ENCODE assay signal across 8 mouse cellular contexts in the genomic region with DNA sequence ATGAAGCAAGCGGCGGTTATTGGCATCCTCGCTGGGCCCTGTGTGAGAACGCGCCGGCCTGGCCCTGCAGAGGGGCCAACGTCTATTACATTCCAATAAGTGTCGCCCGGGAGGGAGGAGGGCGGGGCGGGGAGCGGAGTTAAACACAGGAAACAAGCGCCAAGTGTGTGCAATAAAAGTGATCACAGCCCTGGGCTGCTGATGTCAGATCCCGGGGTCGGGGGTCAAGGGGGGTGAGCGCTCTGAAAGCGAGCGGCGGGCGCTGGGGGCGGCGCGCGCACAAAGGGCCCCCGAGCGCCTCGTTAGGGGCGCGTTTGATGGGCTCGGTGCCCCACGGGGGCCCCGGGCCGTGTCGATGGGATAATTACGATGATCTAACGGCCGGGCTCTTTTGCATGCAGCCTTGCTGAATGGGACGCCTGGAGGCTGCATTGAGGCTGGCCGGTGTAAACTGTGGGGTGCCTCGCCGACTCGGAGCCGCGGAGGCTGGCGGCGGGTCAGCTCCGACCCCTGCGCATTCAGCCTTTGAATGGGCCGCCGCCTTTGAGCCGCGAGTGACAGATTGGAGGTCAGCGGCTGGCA.
DNase-seq lines count a peak whose midpoint lies in the region; ATAC-seq and TF ChIP-seq lines count a peak whose summit lies in the region.

No protein-coding gene starts in this region.

- no peaks in the 10 kb centered on the region for H3K9me3 ChIP-seq in forebrain, postnatal 0 days (ENCODE audit: low read length)
- H3K9me3 ChIP-seq in intestine, embryonic 16.5 days (ENCODE audit: control insufficient read depth, low read length), result no peaks in the 10 kb centered on the region
- no peaks in the 10 kb centered on the region for H3K9me3 ChIP-seq in lung, embryonic 16.5 days (ENCODE audit: control insufficient read depth, low read length)
- no peaks in the 10 kb centered on the region for H3K9me3 ChIP-seq in stomach, embryonic 14.5 days (ENCODE audit: control insufficient read depth, low read depth, low read length)

- peak overlapping the region; percentile 6; the same call in 1 of the 2 replicates for H3K4me3 ChIP-seq in left cerebral cortex, adult 2 months
- H3K4me3 ChIP-seq in forebrain, postnatal 0 days (ENCODE audit: low read depth, low read length), result peak overlapping the region; percentile 39
- H3K4me3 ChIP-seq in intestine, embryonic 16.5 days (ENCODE audit: low read length), result peak overlapping the region; percentile 49
- H3K4me3 ChIP-seq in lung, embryonic 16.5 days (ENCODE audit: low read length), result peak overlapping the region; percentile 51
- peak overlapping the region; percentile 38 for H3K4me3 ChIP-seq in stomach, embryonic 14.5 days (ENCODE audit: low read depth, low read length)

- DNase-seq in left cerebral cortex, adult 2 months (ENCODE audit: extremely low spot score in 1 of 2, low spot score in 2 of 2), result peak in 1 of 2 experiments; percentile 9
- DNase-seq in left cerebral cortex, postnatal 25 days (ENCODE audit: low spot score in 2 of 2), result no peak
- peak; percentile 97 for DNase-seq in brain, embryonic 14.5 days (ENCODE audit: low read depth)
- peak; percentile 74 for DNase-seq in forebrain, postnatal 0 days
- DNase-seq in spleen, postnatal 14 days (ENCODE audit: low spot score in 2 of 2), result no peak

- ATAC-seq in forebrain, postnatal 0 days, result peak; percentile 85
- ATAC-seq in intestine, embryonic 16.5 days, result peak; percentile 82
- peak; percentile 75 for ATAC-seq in lung, embryonic 16.5 days (ENCODE audit: low read depth)
- 0 out of 2 replicates have a peak, but pooled peaks have one; percentile 43 for ATAC-seq in stomach, embryonic 14.5 days (ENCODE audit: insufficient number of reproducible peaks, insufficient read depth, low FRiP score, low read depth)

- WGBS in forebrain, postnatal 0 days, result 2% methylated on average over 51 of the region's 53 CpGs
- WGBS in intestine, embryonic 16.5 days, result under 1% methylated on average over 53 of the region's 53 CpGs
- WGBS in lung, embryonic 16.5 days, result under 1% methylated on average over 50 of the region's 53 CpGs
- WGBS in stomach, embryonic 14.5 days, result 1% methylated on average over 53 of the region's 53 CpGs

- H3K9ac ChIP-seq in forebrain, postnatal 0 days, result peak overlapping the region; percentile 22; the same call in 1 of the 2 replicates
- peak overlapping the region; percentile 57 for H3K9ac ChIP-seq in intestine, embryonic 16.5 days (ENCODE audit: low read depth, low read length)
- H3K9ac ChIP-seq in lung, embryonic 16.5 days (ENCODE audit: low read length), result peak overlapping the region; percentile 39
- no peak overlapping the region for H3K9ac ChIP-seq in stomach, embryonic 14.5 days (replicated peaks; ENCODE audit: low read depth, low read length)

- intact Hi-C loops in left cerebral cortex, adult 2 months (cut with DNase I), result no loop called here
- intact Hi-C loops in left cerebral cortex, postnatal 25 days (cut with DNase I), result loop anchor here (10.0 kb wide), 1 partner anchor 174 kb away; no protein-coding TSS in a partner anchor

- no peaks in the 10 kb centered on the region for H3K36me3 ChIP-seq in forebrain, postnatal 0 days (ENCODE audit: insufficient read depth)
- H3K36me3 ChIP-seq in intestine, embryonic 16.5 days (ENCODE audit: control insufficient read depth, insufficient read depth, low read length), result no peaks in the 10 kb centered on the region
- H3K36me3 ChIP-seq in lung, embryonic 16.5 days (ENCODE audit: control insufficient read depth, insufficient read depth, low read length), result no peaks in the 10 kb centered on the region
- no peaks in the 10 kb centered on the region for H3K36me3 ChIP-seq in stomach, embryonic 14.5 days (ENCODE audit: control insufficient read depth, insufficient read depth, low read length)

- H3K27me3 ChIP-seq in forebrain, postnatal 0 days (ENCODE audit: insufficient read depth, low read length), result peaks cover 32% of the 10 kb centered on the region
- peaks cover 63% of the 10 kb centered on the region for H3K27me3 ChIP-seq in intestine, embryonic 16.5 days (replicated peaks; ENCODE audit: control insufficient read depth, insufficient read depth, low read length)
- peaks cover 66% of the 10 kb centered on the region for H3K27me3 ChIP-seq in lung, embryonic 16.5 days (ENCODE audit: control insufficient read depth, insufficient read depth, low read depth, low read length)
- H3K27me3 ChIP-seq in stomach, embryonic 14.5 days (ENCODE audit: control insufficient read depth, insufficient read depth, low read length), result peaks cover 36% of the 10 kb centered on the region

- peak overlapping the region; percentile 85 for H3K4me2 ChIP-seq in forebrain, postnatal 0 days (ENCODE audit: low read depth)
- H3K4me2 ChIP-seq in intestine, embryonic 16.5 days (ENCODE audit: low read depth, low read length), result peak overlapping the region; percentile 96
- H3K4me2 ChIP-seq in lung, embryonic 16.5 days (ENCODE audit: low read depth, low read length), result peak overlapping the region; percentile 92
- peak overlapping the region; percentile 84 for H3K4me2 ChIP-seq in stomach, embryonic 14.5 days (replicated peaks; ENCODE audit: low read depth, low read length)

- H3K4me1 ChIP-seq in forebrain, postnatal 0 days (ENCODE audit: insufficient read depth), result 0 out of 2 replicates have a peak, but pooled peaks cover 5% of the 10 kb centered on the region
- peaks cover 14% of the 10 kb centered on the region for H3K4me1 ChIP-seq in intestine, embryonic 16.5 days (ENCODE audit: control insufficient read depth, insufficient read depth, low read length)
- peaks cover 9% of the 10 kb centered on the region for H3K4me1 ChIP-seq in lung, embryonic 16.5 days (replicated peaks; ENCODE audit: control insufficient read depth, insufficient read depth, low read length)
- H3K4me1 ChIP-seq in stomach, embryonic 14.5 days (ENCODE audit: control insufficient read depth, insufficient read depth, low read length), result peaks cover 9% of the 10 kb centered on the region

- TF ChIP-seq CTCF in left cerebral cortex, adult 2 months (IDR thresholded peaks at IDR 0.05), result no peak
- peak; percentile 14; the same call in 1 of the 2 replicates for TF ChIP-seq CTCF in brain, embryonic 14.5 days (IDR thresholded peaks at IDR 0.05; ENCODE audit: borderline replicate concordance, extremely low read depth, insufficient read depth, insufficient read length)
- no peak for TF ChIP-seq CTCF in forebrain, postnatal 0 days (IDR thresholded peaks at IDR 0.05; ENCODE audit: low read depth)

- TF ChIP-seq POLR2A in brain, embryonic 14.5 days (IDR thresholded peaks at IDR 0.05; ENCODE audit: borderline replicate concordance, extremely low read depth, insufficient read depth, insufficient read length, poor library complexity, severe bottlenecking), result no peak

- no peak overlapping the region for H3K27ac ChIP-seq in left cerebral cortex, adult 2 months
- H3K27ac ChIP-seq in forebrain, postnatal 0 days (ENCODE audit: low read depth, low read length), result no peak overlapping the region
- no peak overlapping the region for H3K27ac ChIP-seq in intestine, embryonic 16.5 days (ENCODE audit: low read length)
- H3K27ac ChIP-seq in lung, embryonic 16.5 days (ENCODE audit: low read length), result no peak overlapping the region
- no peak overlapping the region for H3K27ac ChIP-seq in stomach, embryonic 14.5 days (ENCODE audit: low read length)

Comparison
In these comparisons a context has a peak if more than half of its experiments do, and no peak if none do; other contexts are left out.
1. DNase-seq: peak in brain, embryonic 14.5 days (single experiment) and forebrain, postnatal 0 days (single experiment); none in left cerebral cortex, postnatal 25 days (0 of 2) and spleen, postnatal 14 days (0 of 2).
2. Peak in every context shown above with its lines, with median percentiles within 50 percentile points of each other: H3K4me3 ChIP-seq, ATAC-seq and H3K4me2 ChIP-seq.